Comparison of ENCODE assay signal across 11 mouse cellular contexts in genomic region chr14:45796665-45797319, GRCm38 (mm10).
DNase-seq lines count a peak whose midpoint lies in the region; TF ChIP-seq lines count a peak whose summit lies in the region.
"Had no signal": no experiment of that assay in that cellular context is flagged by ENCODE, and none has a peak within 500 bp of the region (broad histone marks: within the 10 kb centered on the region; RNA-seq: fewer than 3 reads in every experiment).

No protein-coding gene starts in this region.

- peak; percentile 26 for DNase-seq in gastrocnemius, adult 18-20 months (ENCODE audit: low spot score)
- no peak for DNase-seq in gastrocnemius, postnatal 4 days (ENCODE audit: low spot score in 2 of 2)
- DNase-seq in spleen, adult 2 months (ENCODE audit: low read depth in 1 of 2, low spot score in 2 of 2), result no peak
- no peak for DNase-seq in spleen, adult 18-20 months
- peak; percentile 73 for DNase-seq in kidney, postnatal 14 days
- no peak for DNase-seq in thymus, postnatal 4 days
- no peak for DNase-seq in spleen, postnatal 10 days (ENCODE audit: low spot score in 2 of 2)
- no peak for DNase-seq in frontal cortex, postnatal 36 days (ENCODE audit: low spot score in 2 of 2)
- DNase-seq: cerebellum, adult 18-20 months; left cerebral cortex, postnatal 4 days had no signal

- no peak for TF ChIP-seq POLR2A in spleen, adult 2 months (IDR thresholded peaks at IDR 0.05; ENCODE audit: low read depth, low read length)

- H3K27ac ChIP-seq in spleen, adult 2 months (ENCODE audit: insufficient read depth, low read length), result peak overlapping the region; percentile 60
- H3K27ac ChIP-seq: midbrain, embryonic 10.5 days had no signal

- no peaks in the 10 kb centered on the region for H3K4me1 ChIP-seq in spleen, adult 2 months (ENCODE audit: control insufficient read depth, insufficient read depth, insufficient read length)
- H3K4me1 ChIP-seq: midbrain, embryonic 10.5 days had no signal

- 73% methylated on average over 10 of the region's 10 CpGs for WGBS in spleen, adult 2 months

- H3K27me3 ChIP-seq in spleen, adult 2 months (ENCODE audit: control insufficient read depth, insufficient read depth, low read length), result no peaks in the 10 kb centered on the region

- H3K4me3 ChIP-seq in spleen, adult 2 months (ENCODE audit: extremely low read depth, insufficient read depth, insufficient read length), result no peak overlapping the region
- H3K4me3 ChIP-seq: midbrain, embryonic 10.5 days had no signal

- H3K36me3 ChIP-seq in spleen, adult 2 months (ENCODE audit: control insufficient read depth, insufficient read depth, low read length), result no peaks in the 10 kb centered on the region
- H3K36me3 ChIP-seq: midbrain, embryonic 10.5 days had no signal

- no peak for TF ChIP-seq CTCF in spleen, adult 2 months (IDR thresholded peaks at IDR 0.05; ENCODE audit: extremely low read depth, insufficient read depth, insufficient read length, insufficient replicate concordance)

Comparison
In these comparisons a context has a peak if more than half of its experiments do, and no peak if none do; other contexts are left out.
1. DNase-seq: peak in gastrocnemius, adult 18-20 months (single experiment) and kidney, postnatal 14 days (single experiment); none in gastrocnemius, postnatal 4 days (0 of 2), spleen, adult 2 months (0 of 2), spleen, adult 18-20 months (0 of 2), thymus, postnatal 4 days (single experiment), spleen, postnatal 10 days (0 of 2) and frontal cortex, postnatal 36 days (0 of 2).